Mouse (Mus musculus): Measurements from ENCODE around the gene Pex6. TPM values are rescaled to one million over a fixed set of nuclear protein-coding genes. Genes with fewer than 3 reads are reported as not detected.

The Pex6 gene
- polyA plus RNA-seq (2015; fragmentation: Nextera tagmentation; extraction: Ambion mirVana): 32.4 and 35.6 TPM in 2 replicates

- peak within 1 kb of the TSS; percentile 99 for H3K4me3 ChIP-seq (replicated peaks)
- 7% methylated on average over 36 of the region's 36 CpGs for WGBS
- H3K9me3 ChIP-seq (replicated peaks): no peaks in the 10 kb centered on the region
- H3K36me3 ChIP-seq: peaks cover 19% of the 10 kb centered on the region
- peak within 1 kb of the TSS; percentile 92 for H3K9ac ChIP-seq
- ATAC-seq (ENCODE audit: insufficient number of reproducible peaks, low FRiP score, low TSS enrichment, low read depth): peak; percentile 89
- H3K27ac ChIP-seq (replicated peaks): peak within 1 kb of the TSS; percentile 80
- peaks cover 14% of the 10 kb centered on the region for H3K4me1 ChIP-seq
- no peaks in the 10 kb centered on the region for H3K27me3 ChIP-seq
- H3K4me2 ChIP-seq (replicated peaks): peak within 1 kb of the TSS; percentile 96
Observed at GRCm38 (mm10) chr17:46710959-46711597, at the start of gene Pex6. TSS of gene Pex6 (plus strand) at chr17:46711463.

- H3K27me3 ChIP-seq: no peaks in the 10 kb centered on the region
- H3K27ac ChIP-seq (replicated peaks): no peak overlapping the region
- no peaks in the 10 kb centered on the region for H3K4me1 ChIP-seq
- 90% methylated on average over 12 of the region's 12 CpGs for WGBS
- H3K9me3 ChIP-seq (replicated peaks): no peaks in the 10 kb centered on the region
- H3K36me3 ChIP-seq: peaks cover 94% of the 10 kb centered on the region
- no peak overlapping the region for H3K4me2 ChIP-seq (replicated peaks)
- ATAC-seq (ENCODE audit: insufficient number of reproducible peaks, low FRiP score, low TSS enrichment, low read depth): no peak
- no peak overlapping the region for H3K9ac ChIP-seq
- no peak overlapping the region for H3K4me3 ChIP-seq (replicated peaks)
Observed at GRCm38 (mm10) chr17:46661981-46662380, 49.3 kb upstream of the Pex6 start.

GRCm38 (mm10) chr17:46662730-46663129 lies 48.5 kb upstream of the Pex6 start:
- no peak for ATAC-seq (ENCODE audit: insufficient number of reproducible peaks, low FRiP score, low TSS enrichment, low read depth)
- Histone ChIP-seq H3K36me3 (peaks cover 91% of the 10 kb centered on the region), H3K9ac (no peak overlapping the region), H3K27me3 (no peaks in the 10 kb centered on the region), H3K4me2 (replicated peaks) (no peak overlapping the region), H3K4me1 (no peaks in the 10 kb centered on the region), H3K9me3 (replicated peaks) (no peaks in the 10 kb centered on the region), H3K4me3 (replicated peaks) (no peak overlapping the region), H3K27ac (replicated peaks) (no peak overlapping the region)
- 89% methylated on average over 5 of the region's 5 CpGs for WGBS

DNA sequence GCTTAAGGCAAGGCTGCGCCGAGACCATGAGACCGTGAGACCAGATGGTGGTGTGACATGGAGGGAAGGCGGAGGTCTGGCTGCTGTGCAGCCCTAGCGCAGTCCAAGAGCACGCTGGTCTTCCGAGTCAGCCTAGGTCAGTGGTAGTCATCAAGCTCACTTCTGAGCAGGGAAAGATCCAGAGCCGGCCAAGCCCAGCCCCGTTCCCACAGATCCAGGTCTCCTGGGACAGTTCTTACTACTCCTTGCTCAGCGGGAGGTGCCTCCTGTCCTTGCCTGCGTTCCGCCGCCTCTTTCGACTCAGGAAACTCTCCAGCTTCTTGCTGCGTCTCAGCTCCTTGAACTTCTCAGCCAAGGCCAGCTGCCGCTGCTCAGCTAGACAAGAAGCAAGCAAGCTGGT lies 43.6 kb upstream of the Pex6 start:
- H3K27ac ChIP-seq (replicated peaks): no peak overlapping the region
- H3K4me1 ChIP-seq: peaks cover 2% of the 10 kb centered on the region; the same call in 1 of the 2 replicates
- no peak for ATAC-seq (ENCODE audit: insufficient number of reproducible peaks, low FRiP score, low TSS enrichment, low read depth)
- H3K9ac ChIP-seq: no peak overlapping the region
- H3K27me3 ChIP-seq: no peaks in the 10 kb centered on the region
- no peak overlapping the region for H3K4me3 ChIP-seq (replicated peaks)
- H3K36me3 ChIP-seq: peaks cover 73% of the 10 kb centered on the region
- H3K4me2 ChIP-seq (replicated peaks): no peak overlapping the region
- 92% methylated on average over 16 of the region's 16 CpGs for WGBS
- no peaks in the 10 kb centered on the region for H3K9me3 ChIP-seq (replicated peaks)

GRCm38 (mm10) chr17:46669911-46670310 lies 41.4 kb upstream of the Pex6 start:
- Histone ChIP-seq H3K4me1 (peaks cover 18% of the 10 kb centered on the region), H3K9me3 (replicated peaks) (no peaks in the 10 kb centered on the region), H3K9ac (no peak overlapping the region), H3K36me3 (peaks cover 55% of the 10 kb centered on the region), H3K27me3 (no peaks in the 10 kb centered on the region), H3K4me3 (replicated peaks) (no peak overlapping the region), H3K27ac (replicated peaks) (no peak overlapping the region), H3K4me2 (replicated peaks) (no peak overlapping the region)
- 95% methylated on average over 10 of the region's 10 CpGs for WGBS
- ATAC-seq (ENCODE audit: insufficient number of reproducible peaks, low FRiP score, low TSS enrichment, low read depth): no peak

- peaks cover 60% of the 10 kb centered on the region for H3K36me3 ChIP-seq
- peak; percentile 94 for ATAC-seq (ENCODE audit: insufficient number of reproducible peaks, low FRiP score, low TSS enrichment, low read depth)
- no peaks in the 10 kb centered on the region for H3K9me3 ChIP-seq (replicated peaks)
- peak within 1 kb of the TSS; percentile 96 for H3K27ac ChIP-seq (replicated peaks)
- H3K9ac ChIP-seq: peak within 1 kb of the TSS; percentile 69
- H3K27me3 ChIP-seq: no peaks in the 10 kb centered on the region
- peaks cover 34% of the 10 kb centered on the region for H3K4me1 ChIP-seq
- peak within 1 kb of the TSS; percentile 73 for H3K4me2 ChIP-seq (replicated peaks)
- H3K4me3 ChIP-seq (replicated peaks): peak within 1 kb of the TSS; percentile 73
- WGBS: under 1% methylated on average over 43 of the region's 43 CpGs
Observed at GRCm38 (mm10) chr17:46673850-46674529, 37.3 kb upstream of the Pex6 start, which contains the start of gene Rrp36. TSS of gene Rrp36 (minus strand) at chr17:46674352.

DNA sequence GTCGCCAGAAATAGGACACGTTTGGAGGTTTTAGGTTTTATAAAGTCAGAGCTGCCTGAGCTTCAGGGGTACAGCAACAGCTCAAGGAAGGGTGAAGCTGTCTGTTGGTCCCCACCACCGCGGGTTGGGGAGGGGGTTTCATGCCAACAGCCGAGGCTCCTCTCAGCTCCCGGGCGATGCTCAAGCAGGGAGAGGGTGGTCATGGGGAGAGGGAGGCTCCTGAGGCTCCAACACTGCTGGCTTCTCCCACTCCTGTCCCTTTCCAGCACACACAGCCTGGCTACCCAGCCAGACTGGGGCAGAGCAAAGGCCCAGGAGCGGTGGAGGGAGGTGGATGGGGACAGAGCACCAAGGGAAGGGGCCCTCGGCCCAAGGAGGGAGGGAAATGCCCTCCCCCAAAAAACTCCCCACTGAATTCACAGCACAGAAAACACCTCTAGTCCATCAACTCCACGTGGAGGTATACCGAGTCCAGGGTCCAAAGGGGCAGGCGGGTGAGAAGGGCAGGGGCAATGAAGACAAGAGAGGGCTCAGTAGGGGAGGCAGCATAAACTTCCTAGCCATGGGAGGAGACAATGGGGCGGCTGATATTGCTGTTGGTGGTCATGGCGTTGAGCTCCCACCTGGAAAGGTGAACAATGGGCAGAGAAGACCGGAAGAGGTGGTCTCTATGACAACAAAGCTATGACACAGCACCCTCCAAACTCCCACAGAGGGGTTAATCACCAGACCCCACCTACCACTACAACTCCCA lies 36.6 kb upstream of the Pex6 start:
- 17% methylated on average over 15 of the region's 15 CpGs for WGBS
- Histone ChIP-seq H3K9ac (peak overlapping the region; percentile 40; the same call in 1 of the 2 replicates), H3K9me3 (replicated peaks) (no peaks in the 10 kb centered on the region), H3K4me1 (peaks cover 41% of the 10 kb centered on the region), H3K4me3 (replicated peaks) (peak overlapping the region; percentile 73), H3K4me2 (replicated peaks) (peak overlapping the region; percentile 73), H3K36me3 (peaks cover 54% of the 10 kb centered on the region), H3K27me3 (no peaks in the 10 kb centered on the region), H3K27ac (replicated peaks) (peak overlapping the region; percentile 96)
- peak; percentile 49 for ATAC-seq (ENCODE audit: insufficient number of reproducible peaks, low FRiP score, low TSS enrichment, low read depth)

- peak within 1 kb of the TSS; percentile 80 for H3K4me2 ChIP-seq (replicated peaks)
- H3K36me3 ChIP-seq: peaks cover 45% of the 10 kb centered on the region
- 79% methylated on average over 8 of the region's 9 CpGs for WGBS
- H3K4me1 ChIP-seq: peaks cover 44% of the 10 kb centered on the region
- peak within 1 kb of the TSS; percentile 78; the same call in 1 of the 2 replicates for H3K9ac ChIP-seq
- ATAC-seq (ENCODE audit: insufficient number of reproducible peaks, low FRiP score, low TSS enrichment, low read depth): no peak
- peak within 1 kb of the TSS; percentile 90 for H3K4me3 ChIP-seq (replicated peaks)
- H3K27ac ChIP-seq (replicated peaks): peak within 1 kb of the TSS; percentile 93; the same call in 1 of the 2 replicates
- H3K9me3 ChIP-seq (replicated peaks): no peaks in the 10 kb centered on the region
- no peaks in the 10 kb centered on the region for H3K27me3 ChIP-seq
Observed at GRCm38 (mm10) chr17:46678416-46678815, 32.8 kb upstream of the Pex6 start, which contains the start of gene Mea1. TSS of gene Mea1 (plus strand) at chr17:46678793.

GRCm38 (mm10) chr17:46678911-46679310 lies 32.4 kb upstream of the Pex6 start:
- peaks cover 42% of the 10 kb centered on the region for H3K4me1 ChIP-seq
- peak overlapping the region; percentile 80 for H3K4me2 ChIP-seq (replicated peaks)
- H3K27me3 ChIP-seq: no peaks in the 10 kb centered on the region
- H3K27ac ChIP-seq (replicated peaks): peak overlapping the region; percentile 93; the same call in 1 of the 2 replicates
- peaks cover 50% of the 10 kb centered on the region for H3K36me3 ChIP-seq
- H3K9me3 ChIP-seq (replicated peaks): no peaks in the 10 kb centered on the region
- peak overlapping the region; percentile 90 for H3K4me3 ChIP-seq (replicated peaks)
- no peak for ATAC-seq (ENCODE audit: insufficient number of reproducible peaks, low FRiP score, low TSS enrichment, low read depth)
- H3K9ac ChIP-seq: 0 out of 2 replicates have a peak overlapping the region, but pooled peaks have one; percentile 16
- WGBS: 27% methylated on average over 9 of the region's 9 CpGs

- Histone ChIP-seq H3K4me2 (replicated peaks) (peak overlapping the region; percentile 80), H3K36me3 (peaks cover 57% of the 10 kb centered on the region), H3K27me3 (no peaks in the 10 kb centered on the region), H3K4me1 (peaks cover 33% of the 10 kb centered on the region), H3K4me3 (replicated peaks) (peak overlapping the region; percentile 90), H3K9ac (peak overlapping the region; percentile 78), H3K9me3 (replicated peaks) (no peaks in the 10 kb centered on the region), H3K27ac (replicated peaks) (peak overlapping the region; percentile 93)
- no peak; the same call in 1 of the 2 replicates for ATAC-seq (ENCODE audit: insufficient number of reproducible peaks, low FRiP score, low TSS enrichment, low read depth)
- WGBS: under 1% methylated on average over 34 of the region's 34 CpGs
Observed at GRCm38 (mm10) chr17:46679843-46680759, 31.2 kb upstream of the Pex6 start.

Data from embryonic facial prominence, embryonic 15.5 days (tissue).